Mouse (Mus musculus): ENCODE results near the gene Emc3.
A peak's percentile ranks its signal among the peaks of the same experiment; 100 is the strongest.

Gene Emc3

GRCm38 (mm10) chr6:113530932-113531839 lies at the start of gene Emc3, which contains the start of gene Fancd2:
Emc3 (minus strand) TSS chr6:113531652.
Fancd2 (plus strand) TSS chr6:113531682.
- peak; percentile 83 for DNase-seq (ENCODE audit: low read depth, low spot score)

GRCm38 (mm10) chr6:113579306-113579705 lies 47.9 kb upstream of the Emc3 start:
- DNase-seq (ENCODE audit: low read depth, low spot score): peak; percentile 60

- no peak for DNase-seq (ENCODE audit: low read depth, low spot score)
These were observed 44.6 kb upstream of the Emc3 start for GRCm38 (mm10) chr6:113576044-113576443.

- no peak for DNase-seq (ENCODE audit: low read depth, low spot score)
These were observed 33.1 kb upstream of the Emc3 start for GRCm38 (mm10) chr6:113564557-113564956.

GRCm38 (mm10) chr6:113559736-113560135 lies 28.3 kb upstream of the Emc3 start:
- DNase-seq (ENCODE audit: low read depth, low spot score): no peak

- DNase-seq (ENCODE audit: low read depth, low spot score): no peak
These were observed 12.5 kb upstream of the Emc3 start for GRCm38 (mm10) chr6:113543906-113544481.

- DNase-seq (ENCODE audit: low read depth, low spot score): no peak
These were observed 10.2 kb upstream of the Emc3 start for GRCm38 (mm10) chr6:113541610-113542009.

- DNase-seq (ENCODE audit: low read depth, low spot score): no peak
These were observed 3.4 kb upstream of the Emc3 start for GRCm38 (mm10) chr6:113534886-113535285.

GRCm38 (mm10) chr6:113531840-113532404 lies 470 bp upstream of the Emc3 start:
- DNase-seq (ENCODE audit: low read depth, low spot score): no peak

GRCm38 (mm10) chr6:113523420-113523819 lies 8.0 kb downstream of the Emc3 start:
- DNase-seq (ENCODE audit: low read depth, low spot score): no peak

- DNase-seq (ENCODE audit: low read depth, low spot score): no peak
These were observed 9.1 kb downstream of the Emc3 start for GRCm38 (mm10) chr6:113522310-113522709.

- DNase-seq (ENCODE audit: low read depth, low spot score): no peak
These were observed 13.9 kb downstream of the Emc3 start for GRCm38 (mm10) chr6:113517434-113518080.

GRCm38 (mm10) chr6:113514600-113514999 lies 16.9 kb downstream of the Emc3 start:
- no peak for DNase-seq (ENCODE audit: low read depth, low spot score)

- no peak for DNase-seq (ENCODE audit: low read depth, low spot score)
These were observed 17.5 kb downstream of the Emc3 start for GRCm38 (mm10) chr6:113513944-113514343.

GRCm38 (mm10) chr6:113508947-113509280 lies 22.5 kb downstream of the Emc3 start:
- no peak for DNase-seq (ENCODE audit: low read depth, low spot score)

- DNase-seq (ENCODE audit: low read depth, low spot score): no peak
These were observed 23.0 kb downstream of the Emc3 start for GRCm38 (mm10) chr6:113508272-113508946.

GRCm38 (mm10) chr6:113507130-113507529 lies 24.3 kb downstream of the Emc3 start:
- no peak for DNase-seq (ENCODE audit: low read depth, low spot score)

GRCm38 (mm10) chr6:113505689-113506088 lies 25.8 kb downstream of the Emc3 start:
- DNase-seq (ENCODE audit: low read depth, low spot score): no peak

GRCm38 (mm10) chr6:113502801-113503200 lies 28.7 kb downstream of the Emc3 start:
- no peak for DNase-seq (ENCODE audit: low read depth, low spot score)

- DNase-seq (ENCODE audit: low read depth, low spot score): peak; percentile 25
These were observed 29.9 kb downstream of the Emc3 start, which contains the start of gene Prrt3 for GRCm38 (mm10) chr6:113501388-113502084. Prrt3 (minus strand) TSS chr6:113501931.

GRCm38 (mm10) chr6:113499346-113499745 lies 32.1 kb downstream of the Emc3 start:
- DNase-seq (ENCODE audit: low read depth, low spot score): no peak

Data from retina, postnatal 7 days (tissue).